Mouse (Mus musculus) embryonic fibroblast, embryonic 13.5 days (primary cell): Measurements from ENCODE around the gene Rmdn3.

Source experiments
- CTCF ChIP-seq: IDR thresholded peaks from 2 replicates; pipeline ENCODE4 v1.5.1; 2011; ENCODE audit warnings: mild to moderate bottlenecking, control low read depth, low read length, moderate library complexity, borderline replicate concordance; ENCODE audit not compliant: insufficient read depth
- POLR2A ChIP-seq: IDR thresholded peaks from 2 replicates; pipeline ENCODE4 v1.6.1; 2011; ENCODE audit warnings: low read depth, mild to moderate bottlenecking, control low read depth, low read length, moderate library complexity

DNA sequence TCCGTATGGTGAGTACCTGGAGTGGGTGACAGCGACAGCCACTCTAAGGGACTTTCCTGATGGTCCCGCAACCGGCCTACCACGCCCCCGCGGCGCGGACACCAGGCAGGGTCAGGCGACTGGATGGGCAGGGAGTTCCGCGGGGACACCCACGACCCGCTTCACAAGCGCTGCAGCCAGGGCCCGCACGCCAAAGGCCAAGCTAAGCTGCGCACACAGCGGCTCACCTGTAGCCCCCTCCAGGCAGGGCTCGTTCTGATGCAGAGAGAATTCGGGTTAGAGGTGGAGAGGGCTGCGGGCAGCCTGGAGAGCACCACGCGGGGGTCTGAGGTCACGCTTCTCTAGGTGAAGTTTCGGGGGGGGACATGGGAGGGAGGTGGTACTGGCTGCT, 11.0 kb upstream of the Rmdn3 start:
- TF ChIP-seq CTCF = no peak
- no peak for TF ChIP-seq POLR2A
